Mouse (Mus musculus): ENCODE data around the gene Ttc24. TPM values are rescaled to one million over a fixed set of nuclear protein-coding genes. Genes with fewer than 3 reads are reported as not detected.

The Ttc24 gene
- total and polyA plus RNA-seq, 3 experiments: not detected

DNA sequence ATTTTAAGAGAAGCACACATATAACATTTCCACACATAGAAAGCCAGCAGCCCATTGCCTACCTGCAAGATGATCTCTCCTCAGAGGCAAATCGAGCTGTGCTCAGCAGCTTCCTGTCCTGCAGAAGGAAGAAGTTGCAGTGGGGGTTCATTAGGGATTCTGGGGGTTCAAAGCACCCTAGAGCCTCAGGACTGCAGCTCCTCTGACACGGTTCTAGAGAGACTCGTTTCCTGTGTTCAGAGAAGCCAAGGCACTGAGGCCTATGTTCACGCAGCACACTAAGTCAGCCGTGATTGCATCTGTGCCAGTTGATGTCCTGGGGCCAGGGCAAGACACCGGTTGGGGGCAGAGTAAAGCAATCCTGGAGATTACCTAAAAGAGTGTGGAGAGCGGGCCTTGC, 51.3 kb downstream of the Ttc24 start:
- peaks cover 17 to 18% of the 10 kb centered on the region in 2 experiments for H3K4me1 ChIP-seq (ENCODE audit: control insufficient read depth in 1 of 2, insufficient read depth in 2 of 2)
- TF ChIP-seq SMC3 (IDR thresholded peaks at IDR 0.05; ENCODE audit: low read depth, low read length): no peak
- no peak for TF ChIP-seq JUND (conservative IDR thresholded peaks at IDR 0.05; ENCODE audit: low read depth, low read length)
- no peak for TF ChIP-seq TCF12 (IDR thresholded peaks at IDR 0.05; ENCODE audit: low read depth, low read length)
- TF ChIP-seq PAX5 (IDR thresholded peaks at IDR 0.05; ENCODE audit: low read length): no peak
- no peak for TF ChIP-seq MXI1 (IDR thresholded peaks at IDR 0.05; ENCODE audit: low read depth, low read length)
- TF ChIP-seq ZKSCAN1 (IDR thresholded peaks at IDR 0.05; ENCODE audit: borderline replicate concordance, low read depth, low read length): no peak
- no peak for TF ChIP-seq EP300 (IDR thresholded peaks at IDR 0.05; ENCODE audit: low read length)
- TF ChIP-seq ZMIZ1 (IDR thresholded peaks at IDR 0.05; ENCODE audit: low read depth, low read length): no peak
- no peak for TF ChIP-seq CTCF (conservative IDR thresholded peaks at IDR 0.05 in 1 of 2, IDR thresholded peaks at IDR 0.05 in 1 of 2; ENCODE audit: low read depth in 2 of 2, low read length in 2 of 2)
- no peak for TF ChIP-seq NELFE (IDR thresholded peaks at IDR 0.05; ENCODE audit: low read depth, low read length)
- TF ChIP-seq SIN3A (IDR thresholded peaks at IDR 0.05; ENCODE audit: low read length): no peak
- no peak for TF ChIP-seq KAT2A (IDR thresholded peaks at IDR 0.05; ENCODE audit: insufficient replicate concordance, low read length)
- TF ChIP-seq POLR2AphosphoS2 (IDR thresholded peaks at IDR 0.05; ENCODE audit: low read depth, low read length): no peak
- in situ Hi-C loops (cut with MboI; ENCODE audit: low pct_ligation_motif_present, low pct_unique_long_range_greater_than_20kb, low sequenced_read_pairs): no loop called here
- H3K9me3 ChIP-seq (replicated peaks; ENCODE audit: low read length): peaks cover 27% of the 10 kb centered on the region
- H3K36me3 ChIP-seq (replicated peaks in 1 of 2; ENCODE audit: control insufficient read depth in 1 of 2, insufficient read depth in 1 of 2, low read length in 1 of 2): no peaks in the 10 kb centered on the region
- H3K4me2 ChIP-seq (ENCODE audit: insufficient read depth, low read depth, poor library complexity, severe bottlenecking): no peak overlapping the region
- no peaks in the 10 kb centered on the region for H3K79me2 ChIP-seq (replicated peaks; ENCODE audit: control insufficient read depth, extremely low read depth, insufficient read depth, poor library complexity, severe bottlenecking)
- no peak overlapping the region for H3K4me3 ChIP-seq (replicated peaks in 1 of 3; ENCODE audit: low read depth in 2 of 3, low read length in 2 of 3, poor library complexity in 1 of 3)
- H3K27ac ChIP-seq (ENCODE audit: insufficient read depth, low read depth): no peak overlapping the region
- dilution Hi-C loops (cut with MboI; ENCODE audit: extremely low pct_ligation_motif_present, extremely low pct_unique_long_range_greater_than_20kb, low sequenced_read_pairs): no loop called here
- H3K9ac ChIP-seq (ENCODE audit: insufficient read depth, low read depth): no peak overlapping the region
- no peak for DNase-seq (ENCODE audit: extremely low read depth)
- H3K27me3 ChIP-seq (replicated peaks): peaks cover 72% of the 10 kb centered on the region

DNA sequence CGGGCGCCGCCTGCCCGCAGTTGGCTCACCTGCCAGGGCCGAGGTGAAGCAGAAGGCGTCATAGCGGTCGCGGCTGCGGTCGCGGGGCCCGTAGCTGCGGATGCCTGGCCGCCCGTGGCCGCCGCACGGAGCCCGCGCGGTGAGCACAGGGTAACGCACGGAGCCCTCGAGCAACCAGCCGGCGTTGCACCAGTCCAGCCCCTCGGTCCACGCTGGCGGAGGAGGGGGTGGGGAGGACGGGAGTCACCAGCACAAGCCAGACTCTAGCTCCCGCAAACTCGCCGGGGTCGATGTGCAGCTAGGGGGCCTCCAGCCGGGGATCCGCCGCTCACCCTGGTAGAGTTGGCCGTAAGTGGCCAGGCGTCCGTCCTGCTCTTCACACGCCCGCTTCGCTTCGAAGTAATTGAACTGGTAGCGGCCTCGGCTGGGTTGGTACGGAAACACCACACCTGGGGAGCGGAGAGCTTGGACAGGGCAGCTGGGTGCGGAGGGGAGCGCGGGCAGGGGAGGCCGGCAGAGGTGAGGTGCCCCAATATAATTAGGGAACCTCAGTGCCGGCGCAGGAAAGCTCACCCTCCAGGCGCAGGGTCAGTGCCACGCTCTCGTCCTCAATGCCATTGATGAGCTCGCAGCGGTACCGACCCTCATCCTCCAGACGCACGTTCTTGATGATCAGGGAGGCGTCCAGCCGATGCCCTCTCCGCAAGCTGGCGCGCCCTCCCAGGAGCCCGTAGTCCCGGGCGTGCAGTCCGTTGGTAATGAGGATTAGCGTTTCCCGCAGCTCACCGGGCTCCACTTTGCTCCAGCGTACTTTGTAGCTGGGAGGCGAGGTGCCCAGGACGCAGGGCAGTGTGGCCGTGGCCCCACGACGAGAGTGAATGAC, 54.7 kb downstream of the Ttc24 start:
- H3K4me2 ChIP-seq (ENCODE audit: insufficient read depth, low read depth, poor library complexity, severe bottlenecking): peak overlapping the region; percentile 82
- DNase-seq (ENCODE audit: extremely low read depth): no peak
- H3K79me2 ChIP-seq (replicated peaks; ENCODE audit: control insufficient read depth, extremely low read depth, insufficient read depth, poor library complexity, severe bottlenecking): no peaks in the 10 kb centered on the region
- H3K36me3 ChIP-seq (replicated peaks in 1 of 2; ENCODE audit: control insufficient read depth in 1 of 2, insufficient read depth in 1 of 2, low read length in 1 of 2): no peaks in the 10 kb centered on the region
- H3K4me3 ChIP-seq (replicated peaks in 1 of 3; ENCODE audit: low read depth in 2 of 3, low read length in 2 of 3, poor library complexity in 1 of 3): peak overlapping the region in 1 of 3 experiments; percentile 55
- in situ Hi-C loops (cut with MboI; ENCODE audit: low pct_ligation_motif_present, low pct_unique_long_range_greater_than_20kb, low sequenced_read_pairs): loop anchor here (5.0 kb wide), 1 partner anchor 59 kb away; the partner anchor contains the start of gene Iqgap3
- peaks cover 80% of the 10 kb centered on the region for H3K27me3 ChIP-seq (replicated peaks)
- no peak overlapping the region for H3K27ac ChIP-seq (ENCODE audit: insufficient read depth, low read depth)
- dilution Hi-C loops (cut with MboI; ENCODE audit: extremely low pct_ligation_motif_present, extremely low pct_unique_long_range_greater_than_20kb, low sequenced_read_pairs): no loop called here
- TF ChIP-seq ZMIZ1 (IDR thresholded peaks at IDR 0.05; ENCODE audit: low read depth, low read length) (no peak), SMC3 (IDR thresholded peaks at IDR 0.05; ENCODE audit: low read depth, low read length) (no peak), CHD2 (IDR thresholded peaks at IDR 0.05; ENCODE audit: low read length) (no peak), HCFC1 (IDR thresholded peaks at IDR 0.05; ENCODE audit: low read depth, low read length) (no peak), ZKSCAN1 (IDR thresholded peaks at IDR 0.05; ENCODE audit: borderline replicate concordance, low read depth, low read length) (no peak), ETS1 (conservative IDR thresholded peaks at IDR 0.05; ENCODE audit: low read depth, low read length) (no peak), ELF1 (IDR thresholded peaks at IDR 0.05; ENCODE audit: low read depth, low read length) (no peak), IRF4 (IDR thresholded peaks at IDR 0.05; ENCODE audit: low read depth, low read length) (no peak), ZNF384 (IDR thresholded peaks at IDR 0.05; ENCODE audit: low read depth, low read length) (no peak), E2F4 (IDR thresholded peaks at IDR 0.05; ENCODE audit: insufficient replicate concordance, low read depth, low read length) (no peak), BHLHE40 (IDR thresholded peaks at IDR 0.05; ENCODE audit: low read depth, low read length) (no peak)
- no peak overlapping the region for H3K9ac ChIP-seq (ENCODE audit: insufficient read depth, low read depth)
- H3K9me3 ChIP-seq (replicated peaks; ENCODE audit: low read length): peaks cover 26% of the 10 kb centered on the region
- H3K4me1 ChIP-seq (ENCODE audit: control insufficient read depth in 1 of 2, insufficient read depth in 2 of 2): peaks cover 12 to 18% of the 10 kb centered on the region in 2 experiments; a peak in 3 of 4 replicates

Measured in CH12.LX (cell line).